Mouse (Mus musculus) lung, postnatal 0 days (tissue): ENCODE results near the gene Atf4. TPM values are rescaled to one million over a fixed set of nuclear protein-coding genes. Genes with fewer than 3 reads are reported as not detected.

Source experiments
- ATAC-seq: fragments of 200-750 bp; cut with Nextera tagmentation; 2 replicates; pipeline ENCODE4 v1.8.0; 2017; ENCODE audit warnings: moderate library complexity
- DNase-seq: peaks from one replicate; pipeline ENCODE4 v3.0.0-alpha.2; 2016; ENCODE audit warnings: low spot score
- H3K27ac ChIP-seq: fragments of 300-500 bp; sonication (generic); 2 replicates; pipeline ENCODE4 v1.5.1; 2014; ENCODE audit warnings: antibody characterized with exemption, mild to moderate bottlenecking, low read length, mixed read lengths
- H3K27me3 ChIP-seq: fragments of 300-500 bp; sonication (generic); replicated peaks from 2 replicates; pipeline ENCODE4 v1.6.1; 2014; ENCODE audit warnings: low read length, mixed read lengths; ENCODE audit not compliant: insufficient read depth
- H3K36me3 ChIP-seq: fragments of 300-500 bp; sonication (generic); 2 replicates; pipeline ENCODE4 v1.6.1; 2014; ENCODE audit warnings: low read length, mixed read lengths; ENCODE audit not compliant: insufficient read depth
- H3K4me1 ChIP-seq: fragments of 300-500 bp; sonication (generic); 2 replicates; pipeline ENCODE4 v1.6.1; 2014; ENCODE audit warnings: antibody characterized with exemption, low read depth, low read length, mixed read lengths; ENCODE audit not compliant: insufficient read depth
- H3K4me2 ChIP-seq: fragments of 300-500 bp; sonication (generic); replicated peaks from 2 replicates; pipeline ENCODE4 v1.6.1; 2014; ENCODE audit warnings: low read depth, mild to moderate bottlenecking, low read length, moderate library complexity, mixed read lengths
- H3K4me3 ChIP-seq: fragments of 300-500 bp; sonication (generic); 2 replicates; pipeline ENCODE4 v1.5.1; 2014; ENCODE audit warnings: low read depth, low read length
- H3K9ac ChIP-seq: fragments of 300-500 bp; sonication (generic); replicated peaks from 2 replicates; pipeline ENCODE4 v1.6.1; 2014; ENCODE audit warnings: low read depth, mild to moderate bottlenecking
- H3K9me3 ChIP-seq: fragments of 300-500 bp; sonication (generic); 2 replicates; pipeline ENCODE4 v1.6.1; 2016; ENCODE audit warnings: low read length, mixed read lengths
- CTCF ChIP-seq: IDR thresholded peaks from 2 replicates; pipeline ENCODE4 v1.5.1; 2016; ENCODE audit warnings: antibody characterized with exemption, mild to moderate bottlenecking
- EP300 ChIP-seq: IDR thresholded peaks from 2 replicates; pipeline ENCODE4 v1.6.1; 2016; ENCODE audit warnings: antibody characterized with exemption, mild to moderate bottlenecking, control low read depth
- WGBS: fragments of 180-500 bp; shearing (Covaris S2); extraction: QIAGEN DNeasy Blood & Tissue Kit; methylation state at CpG from one replicate; pipeline ENCODE4 v1.1.7; 2014; 5-methylcytosine and 5-hydroxymethylcytosine counted together
- polyA plus RNA-seq: library from polyadenylated mRNA; unstranded; fragments of >200 nt; fragmentation: Nextera tagmentation; extraction: Ambion mirVana; gene quantifications from 2 replicates; pipeline ENCODE4 v1.2.1, GENCODE M21; 2015

Gene Atf4
- polyA plus RNA-seq = 113 and 115 TPM in 2 replicates

- peak; percentile 89 for TF ChIP-seq EP300
- TF ChIP-seq CTCF = peak; percentile 23; the same call in 1 of the 2 replicates
- no peaks in the 10 kb centered on the region for H3K9me3 ChIP-seq
- peak; percentile 92 for ATAC-seq
- no peaks in the 10 kb centered on the region for H3K27me3 ChIP-seq
- H3K4me3 ChIP-seq = peak within 1 kb of the TSS; percentile 99
- peak; percentile 99 for DNase-seq
- H3K27ac ChIP-seq = peak within 1 kb of the TSS; percentile 100
- peak within 1 kb of the TSS; percentile 94 for H3K4me2 ChIP-seq
- under 1% methylated on average over 58 of the region's 62 CpGs for WGBS
- peaks cover 18% of the 10 kb centered on the region; the same call in 1 of the 2 replicates for H3K4me1 ChIP-seq
- peaks cover 14% of the 10 kb centered on the region for H3K36me3 ChIP-seq
- H3K9ac ChIP-seq = peak within 1 kb of the TSS; percentile 100
Observed at GRCm38 (mm10) chr15:80254847-80255645, at the start of gene Atf4. Atf4 (plus strand) TSS chr15:80255184.

- no peaks in the 10 kb centered on the region for H3K4me1 ChIP-seq
- H3K4me3 ChIP-seq = no peak overlapping the region
- H3K36me3 ChIP-seq = no peaks in the 10 kb centered on the region
- DNase-seq (no peak), ATAC-seq (no peak)
- H3K9ac ChIP-seq = no peak overlapping the region
- 84% methylated on average over 3 of the region's 3 CpGs for WGBS
- no peak for TF ChIP-seq CTCF
- H3K9me3 ChIP-seq = no peaks in the 10 kb centered on the region
- no peak overlapping the region for H3K27ac ChIP-seq
- no peak overlapping the region for H3K4me2 ChIP-seq
- no peaks in the 10 kb centered on the region for H3K27me3 ChIP-seq
Observed at GRCm38 (mm10) chr15:80206057-80206565, 48.9 kb upstream of the Atf4 start.

GRCm38 (mm10) chr15:80208446-80208845, 46.5 kb upstream of the Atf4 start:
- H3K4me3 ChIP-seq = no peak overlapping the region
- WGBS = 30% methylated on average over 4 of the region's 4 CpGs
- no peak overlapping the region for H3K9ac ChIP-seq
- DNase-seq = no peak
- H3K9me3 ChIP-seq = no peaks in the 10 kb centered on the region
- no peaks in the 10 kb centered on the region for H3K27me3 ChIP-seq
- H3K4me1 ChIP-seq = no peaks in the 10 kb centered on the region
- no peak overlapping the region for H3K4me2 ChIP-seq
- no peaks in the 10 kb centered on the region for H3K36me3 ChIP-seq
- no peak for ATAC-seq
- TF ChIP-seq EP300 = no peak
- TF ChIP-seq CTCF = no peak
- no peak overlapping the region for H3K27ac ChIP-seq

GRCm38 (mm10) chr15:80213688-80214087, 41.3 kb upstream of the Atf4 start:
- no peak overlapping the region for H3K4me3 ChIP-seq
- H3K4me2 ChIP-seq = no peak overlapping the region
- TF ChIP-seq CTCF (no peak), EP300 (no peak)
- no peaks in the 10 kb centered on the region for H3K36me3 ChIP-seq
- no peak overlapping the region for H3K9ac ChIP-seq
- ATAC-seq (no peak), DNase-seq (no peak)
- H3K4me1 ChIP-seq = no peaks in the 10 kb centered on the region
- H3K27ac ChIP-seq = no peak overlapping the region
- H3K27me3 ChIP-seq = no peaks in the 10 kb centered on the region
- H3K9me3 ChIP-seq = no peaks in the 10 kb centered on the region

- Histone ChIP-seq H3K4me2 (no peak overlapping the region), H3K27me3 (no peaks in the 10 kb centered on the region), H3K9ac (no peak overlapping the region), H3K36me3 (no peaks in the 10 kb centered on the region), H3K4me1 (no peaks in the 10 kb centered on the region), H3K4me3 (no peak overlapping the region), H3K9me3 (no peaks in the 10 kb centered on the region), H3K27ac (no peak overlapping the region)
- no peak for TF ChIP-seq EP300
- peak; percentile 66 for TF ChIP-seq CTCF
- ATAC-seq (no peak), DNase-seq (peak; percentile 39)
- WGBS = 12% methylated on average over 10 of the region's 10 CpGs
Observed at GRCm38 (mm10) chr15:80215716-80216479, 39.1 kb upstream of the Atf4 start.

GRCm38 (mm10) chr15:80216480-80216820, 38.5 kb upstream of the Atf4 start:
- no peak for ATAC-seq
- no peak overlapping the region for H3K4me2 ChIP-seq
- H3K4me1 ChIP-seq = no peaks in the 10 kb centered on the region
- no peaks in the 10 kb centered on the region for H3K9me3 ChIP-seq
- no peaks in the 10 kb centered on the region for H3K36me3 ChIP-seq
- TF ChIP-seq CTCF (no peak), EP300 (no peak)
- H3K9ac ChIP-seq = no peak overlapping the region
- no peaks in the 10 kb centered on the region for H3K27me3 ChIP-seq
- 55% methylated on average over 9 of the region's 9 CpGs for WGBS
- DNase-seq = no peak
- no peak overlapping the region for H3K27ac ChIP-seq
- H3K4me3 ChIP-seq = no peak overlapping the region
